Mouse (Mus musculus) gastrocnemius, postnatal 36 days (tissue): ENCODE results near the gene Gnb3. TPM values are rescaled to one million over a fixed set of nuclear protein-coding genes. Genes with fewer than 3 reads are reported as not detected.
A peak's percentile ranks its signal among the peaks of the same experiment; 100 is the strongest.
"Not testable (repeated sequence)": the region's sequence is repeated elsewhere in the genome, so short reads cannot be mapped to it uniquely, and the experiment has no call there.

Source experiments
- DNase-seq, 2 experiments: peaks; one replicate each; pipeline ENCODE4 v3.0.0; 2022
- intact Hi-C: fragments of 180-260 bp; cut with DNase I; formaldehyde crosslinking; loops from one replicate; pipeline ENCODE4 v1.15.1; 2025
- total RNA-seq, 2 experiments: library from RNA; stranded (reverse); gene quantifications; 2 replicates each; pipeline ENCODE4 v1.2.3; 2021

Gene Gnb3
- total RNA-seq, 2 experiments from 2014 or later = 1.2 to 1.6 TPM

DNA sequence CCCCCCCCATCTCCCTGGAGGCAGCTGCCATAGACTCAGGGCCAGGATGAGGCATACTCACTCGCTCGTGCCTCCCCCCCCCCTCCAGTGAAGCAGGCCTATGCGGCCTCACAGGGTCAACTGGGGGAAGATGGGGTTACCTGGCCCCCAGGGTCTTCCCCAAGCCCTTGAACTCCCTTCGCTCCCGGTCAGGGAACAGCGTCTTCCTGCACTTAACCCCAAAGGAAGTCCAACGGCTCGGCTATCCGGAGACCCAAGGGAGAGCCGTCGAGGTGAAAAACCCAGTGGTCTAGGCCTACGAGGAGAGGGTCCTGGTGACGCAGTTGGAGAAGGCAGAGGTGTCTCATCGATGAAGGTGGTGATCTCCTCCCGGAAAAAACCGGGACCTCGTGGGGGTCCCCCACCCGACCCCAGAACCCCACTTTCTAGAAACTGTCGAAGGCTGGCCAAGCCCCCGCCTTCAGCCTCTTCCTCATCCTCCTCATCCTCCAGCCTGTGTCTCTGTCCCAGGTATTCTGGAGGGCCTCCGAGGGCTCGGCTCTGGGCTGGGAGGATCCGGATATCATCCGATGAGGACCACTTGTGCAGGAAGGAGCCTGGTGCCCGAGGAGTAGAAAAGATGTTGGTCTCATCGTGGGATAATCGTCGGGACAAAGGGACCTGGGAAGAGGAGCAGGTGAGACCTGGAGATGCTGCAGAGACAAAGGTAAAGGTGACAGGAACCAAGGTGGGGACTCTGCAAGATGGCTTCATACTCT, 18.7 kb upstream of the Gnb3 start:
- intact Hi-C loops = loop anchor here (5.0 kb wide), 2 partner anchors 44 to 59 kb away; no protein-coding TSS in a partner anchor
- no peak for DNase-seq

DNA sequence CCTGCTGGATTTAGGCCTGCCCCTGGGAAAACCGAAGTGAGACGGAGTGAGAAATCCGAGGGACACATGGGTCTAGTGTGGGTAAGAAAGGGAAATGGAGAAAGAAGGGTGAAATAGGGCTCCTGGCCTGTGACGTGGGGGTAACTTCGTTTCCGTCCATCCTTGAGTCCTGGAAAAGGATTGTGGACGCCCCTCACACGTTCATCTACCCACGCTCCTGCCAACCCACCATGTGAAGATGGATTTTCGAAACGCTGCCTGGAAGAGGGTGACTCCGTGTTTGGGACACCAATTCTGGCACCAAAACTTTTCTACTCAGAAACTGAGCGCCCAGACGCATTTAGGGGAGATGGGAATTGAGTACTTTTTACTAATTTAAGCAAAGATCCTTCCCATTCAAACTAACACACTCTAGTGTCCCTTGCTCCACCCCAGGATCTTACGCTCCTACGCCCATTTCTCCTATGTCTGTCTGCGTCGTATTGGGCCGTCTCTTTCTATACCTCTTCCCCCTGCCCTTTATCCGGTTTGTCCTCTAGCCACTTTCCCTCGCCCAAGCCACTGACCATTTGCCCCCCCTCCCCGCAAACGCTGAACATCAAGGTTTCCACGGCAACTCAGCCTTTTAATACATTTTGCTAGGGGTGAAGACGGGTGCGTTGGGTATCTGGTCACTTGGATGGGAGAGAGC, 17.9 kb upstream of the Gnb3 start:
- DNase-seq = no peak

DNA sequence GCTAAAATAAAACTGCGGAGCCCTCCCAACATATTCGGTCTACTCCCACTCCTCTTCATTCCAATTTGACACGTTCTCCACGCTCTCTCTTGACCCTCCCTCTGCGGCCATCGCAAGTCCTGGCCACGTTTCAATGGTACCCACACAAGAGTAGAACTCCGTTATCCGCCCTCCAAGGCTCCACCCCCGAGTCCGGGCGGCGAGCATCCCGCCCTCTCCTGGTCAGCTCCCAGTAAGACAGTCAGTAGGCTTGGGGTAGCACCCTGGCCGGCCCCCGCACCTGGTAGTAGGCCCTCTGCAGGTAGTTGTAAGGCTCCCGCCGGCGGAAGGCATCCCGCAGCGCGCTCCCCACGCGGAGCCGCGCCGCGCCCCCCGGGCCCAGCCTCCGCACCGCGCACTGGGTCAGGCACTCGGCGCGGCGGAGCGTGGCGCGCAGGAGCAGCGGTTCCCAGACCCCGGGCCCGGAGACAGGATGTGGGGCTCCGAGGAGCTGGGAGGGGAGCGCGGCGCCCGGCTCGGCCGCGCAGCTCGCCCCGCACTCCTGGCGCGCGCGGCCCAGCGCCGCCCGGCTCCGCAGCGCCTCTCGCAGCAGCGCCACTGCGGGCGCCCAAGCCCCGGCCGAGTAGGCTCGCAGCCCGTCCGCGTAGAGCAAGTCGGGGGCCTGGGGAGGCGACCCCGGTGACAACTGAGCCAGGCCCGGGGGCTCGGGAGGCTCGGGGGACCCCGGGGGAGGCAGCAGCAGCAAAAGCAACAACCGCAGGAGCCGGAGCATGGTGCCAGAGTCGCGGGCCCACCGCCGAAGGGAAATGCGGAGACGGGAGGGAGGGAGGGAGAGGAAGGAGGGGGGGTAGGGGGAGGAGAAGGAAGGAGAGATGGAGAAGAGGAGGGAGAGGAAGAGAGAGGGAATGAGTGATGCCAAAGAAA, 17.1 kb upstream of the Gnb3 start, which contains the start of gene P3h3:
Gene P3h3, minus strand, starts transcription at position 837 of the 924 bp plus-strand sequence.
- intact Hi-C loops = loop anchor here (5.0 kb wide), 2 partner anchors 45 to 60 kb away; no protein-coding TSS in a partner anchor
- DNase-seq = peak; percentile 69 to 73

More for the DNA sequence above, 17.9 kb upstream of the Gnb3 start:
- intact Hi-C loops = loop anchor here (5.0 kb wide), 2 partner anchors 44 to 59 kb away; no protein-coding TSS in a partner anchor

DNA sequence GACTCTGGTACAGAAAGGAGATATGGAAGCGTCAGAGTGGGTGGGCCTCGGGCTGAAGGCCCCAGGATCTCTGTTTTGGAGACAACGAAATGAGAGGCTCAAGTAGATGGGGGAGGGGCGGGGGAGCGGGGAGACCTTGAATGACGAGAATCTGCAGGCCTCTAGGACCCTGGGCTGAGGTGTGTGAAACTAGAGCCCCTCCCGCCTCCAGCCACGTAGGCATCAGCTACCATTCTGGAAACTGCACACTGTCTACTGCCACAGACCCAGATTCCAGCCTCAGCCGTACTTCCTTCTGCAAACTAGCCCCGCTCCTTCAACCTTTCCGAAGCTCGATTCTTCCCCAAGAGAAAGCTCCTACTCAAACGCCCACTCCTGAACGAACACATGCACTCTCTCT, 16.2 kb upstream of the Gnb3 start:
- DNase-seq = no peak
- intact Hi-C loops = loop anchor here (5.0 kb wide), 2 partner anchors 46 to 61 kb away; no protein-coding TSS in a partner anchor

GRCm38 (mm10) chr6:124854647-124855046, 14.6 kb upstream of the Gnb3 start:
- no peak for DNase-seq
- intact Hi-C loops = loop anchor here (5.0 kb wide), 2 partner anchors 48 to 63 kb away; no protein-coding TSS in a partner anchor

- no peak for DNase-seq
- intact Hi-C loops = no loop called here
These were observed 10.5 kb upstream of the Gnb3 start for GRCm38 (mm10) chr6:124850535-124850934.

GRCm38 (mm10) chr6:124847305-124847704, 7.2 kb upstream of the Gnb3 start:
- DNase-seq = peak; percentile 85 to 87
- intact Hi-C loops = no loop called here

- intact Hi-C loops = no loop called here
These were observed 270 bp downstream of the Gnb3 start for GRCm38 (mm10) chr6:124839805-124840204.

DNA sequence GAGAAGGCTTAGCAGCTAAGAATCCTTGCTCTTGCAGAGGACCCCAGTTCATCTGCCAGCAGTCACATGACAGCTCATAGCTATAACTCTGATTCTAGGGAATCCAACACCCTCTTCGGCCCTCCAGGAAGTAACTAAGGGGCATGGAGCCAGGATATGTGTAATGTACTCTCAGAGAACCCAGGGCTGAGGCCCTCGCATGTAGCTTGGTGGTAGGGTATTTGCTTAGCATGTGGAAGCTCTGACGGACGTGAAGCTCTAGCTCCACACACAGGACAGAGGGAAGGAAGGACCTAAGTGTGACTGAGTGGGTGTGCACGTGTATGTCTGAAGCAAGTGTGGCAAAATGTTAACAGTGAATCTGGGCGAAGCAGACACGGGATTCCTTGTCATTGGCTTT, 3.7 kb downstream of the Gnb3 start:
- intact Hi-C loops = no loop called here
- no peak for DNase-seq

More at GRCm38 (mm10) chr6:124839805-124840204, 270 bp downstream of the Gnb3 start:
- DNase-seq = peak in 1 of 2 experiments; percentile 34

DNA sequence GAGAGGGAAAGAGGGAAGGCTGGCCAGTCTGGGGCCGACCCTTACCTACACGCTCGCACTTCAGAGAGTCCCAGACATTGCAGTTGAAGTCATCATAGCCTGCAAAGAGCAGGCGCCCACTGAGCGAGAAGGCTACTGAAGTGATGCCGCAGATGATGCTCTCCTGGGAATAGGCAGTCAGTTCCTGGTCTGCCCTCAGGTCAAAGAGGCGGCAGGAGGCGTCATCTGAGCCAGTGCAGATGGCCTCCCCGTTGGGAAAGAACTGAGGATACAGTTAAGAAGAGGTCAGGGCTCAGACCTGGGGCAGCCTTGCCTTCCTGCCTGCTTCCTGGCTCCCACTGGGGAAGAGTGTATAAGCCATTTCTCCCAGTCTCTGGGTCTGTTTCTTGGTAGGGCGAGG, 4.5 kb downstream of the Gnb3 start:
- intact Hi-C loops = no loop called here
- no peak for DNase-seq

DNA sequence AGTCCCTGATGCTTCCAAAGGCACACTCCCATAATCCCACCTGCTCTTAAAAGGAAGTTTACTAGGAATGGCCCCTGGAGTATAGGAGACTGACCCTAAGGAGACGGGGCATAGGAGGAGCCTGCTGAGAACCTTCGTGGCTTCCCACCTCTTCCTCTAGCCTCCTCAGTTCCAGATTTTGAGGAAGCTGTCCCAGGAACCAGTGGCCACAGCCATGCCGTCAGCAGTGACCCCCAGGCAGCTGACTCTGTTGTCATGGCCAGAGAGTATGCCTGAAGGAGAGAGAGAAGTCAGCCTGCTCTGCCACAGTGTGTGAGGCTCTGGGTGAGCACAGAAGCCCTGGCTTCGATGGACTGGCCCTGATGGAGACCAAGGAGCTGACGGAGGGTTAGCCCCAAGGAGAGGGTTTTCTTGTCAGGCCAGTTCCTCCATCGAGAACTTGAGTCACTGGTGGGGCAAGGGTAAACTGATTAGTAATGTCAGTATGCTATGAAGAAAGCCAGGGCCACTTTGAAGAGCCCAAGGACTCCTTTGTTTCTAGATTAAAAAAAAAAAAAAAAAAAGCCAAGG, 5.5 kb downstream of the Gnb3 start:
- intact Hi-C loops = no loop called here
- no peak for DNase-seq

- intact Hi-C loops = no loop called here
These were observed 8.4 kb downstream of the Gnb3 start for GRCm38 (mm10) chr6:124831649-124832048.

DNA sequence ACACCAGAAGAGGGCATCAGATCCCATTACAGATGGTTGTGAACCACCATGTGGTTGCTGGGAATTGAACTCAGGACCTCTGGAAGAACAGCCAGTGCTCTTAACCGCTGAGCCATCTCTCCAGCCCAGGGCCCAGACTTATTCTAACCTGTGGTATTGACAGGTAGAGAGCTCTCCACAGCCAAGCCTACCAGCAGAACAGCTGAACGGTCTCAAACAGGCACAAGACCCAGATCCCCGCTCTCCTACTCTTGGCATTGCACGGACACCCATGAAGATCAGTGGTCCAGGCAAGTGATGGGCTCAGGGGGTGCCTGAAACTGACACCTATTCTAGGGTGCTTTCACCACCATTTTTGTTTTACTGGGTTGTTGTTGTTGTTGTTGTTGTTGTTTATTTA, 8.9 kb downstream of the Gnb3 start:
- intact Hi-C loops, DNase-seq: not testable (repeated sequence)

More at GRCm38 (mm10) chr6:124831649-124832048, 8.4 kb downstream of the Gnb3 start:
- no peak for DNase-seq

DNA sequence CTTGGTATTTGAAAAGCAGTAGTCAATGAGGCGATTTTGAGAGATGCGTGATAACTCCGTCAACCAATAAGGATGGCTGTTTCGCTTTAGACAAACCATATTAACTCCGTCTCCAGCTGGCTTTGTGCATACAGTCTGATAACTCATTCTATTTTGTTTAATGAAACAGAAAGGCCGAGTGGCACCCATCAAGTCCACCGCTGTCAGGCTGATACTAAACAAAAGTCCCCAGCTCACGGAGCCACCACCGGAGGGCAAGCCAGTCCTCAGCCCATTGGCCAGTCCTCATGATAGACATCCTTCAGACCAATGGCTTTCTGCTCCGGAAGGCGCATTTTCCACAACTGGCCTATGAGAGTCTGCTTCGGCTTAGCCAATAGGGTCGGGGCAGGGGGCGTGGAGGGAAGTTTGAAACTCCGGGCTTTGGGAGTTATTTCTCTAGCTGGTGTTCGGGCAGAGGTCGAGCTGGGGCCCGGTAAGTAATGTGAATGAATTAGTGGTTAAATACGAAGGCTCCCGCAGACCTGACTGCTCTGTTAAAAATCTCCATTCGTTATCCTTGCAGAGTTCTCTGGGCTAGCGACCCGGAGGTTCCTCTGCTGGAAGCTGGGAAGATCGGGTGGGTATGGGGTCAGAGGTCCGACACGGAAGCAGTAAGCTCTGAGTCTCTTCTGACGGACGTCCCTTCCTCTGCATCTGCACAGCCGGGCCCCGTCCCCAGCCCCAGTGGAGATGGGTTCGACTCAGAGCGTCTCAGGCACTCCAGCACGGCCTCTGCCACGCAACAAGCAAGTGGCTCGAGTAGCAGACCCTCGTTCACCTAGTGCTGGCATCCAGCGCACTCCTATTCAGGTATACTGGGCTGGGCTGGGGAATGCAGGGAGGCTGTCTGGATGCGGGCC, 10.0 kb downstream of the Gnb3 start:
- intact Hi-C loops = no loop called here
- peak; percentile 84 to 90 for DNase-seq

- intact Hi-C loops = no loop called here
- DNase-seq = peak; percentile 98
These were observed 10.9 kb downstream of the Gnb3 start, which contains the start of the genes Usp5 and Cdca3 for GRCm38 (mm10) chr6:124828868-124829798. TSS of gene Usp5 (minus strand) at chr6:124829484. TSS of gene Cdca3 (plus strand) at chr6:124829547.

GRCm38 (mm10) chr6:124828101-124828592, 11.9 kb downstream of the Gnb3 start:
- no peak for DNase-seq
- intact Hi-C loops = no loop called here

DNA sequence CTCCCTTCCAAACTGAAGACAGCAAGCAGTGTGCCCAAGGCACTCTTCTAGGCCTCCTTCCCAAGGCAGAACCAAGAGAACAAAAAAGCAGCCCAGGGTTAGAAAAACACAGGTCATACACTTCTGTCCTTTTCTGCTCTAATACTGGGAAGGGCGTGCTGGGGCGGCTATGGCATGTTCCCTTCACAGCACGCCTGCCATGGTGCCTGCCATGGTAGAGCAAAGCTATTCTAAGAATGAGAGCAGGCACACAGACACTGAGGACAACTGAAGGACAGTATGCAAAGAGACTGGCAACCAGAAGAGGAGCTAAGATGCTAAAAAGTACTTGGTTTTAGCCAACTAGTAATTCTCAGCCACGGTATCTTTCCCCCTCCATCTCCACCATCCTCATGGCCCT, 18.0 kb downstream of the Gnb3 start:
- intact Hi-C loops = no loop called here
- no peak for DNase-seq
